Mouse (Mus musculus) layer of hippocampus, adult 18-20 months (tissue): ENCODE measurements at regions not wholly inside any gene's neighbourhood (a gene's known extent, or its start where the extent isn't known, plus 50 kb on each side); places are given as distances from the start of the nearest gene placed in this dataset.

Experiments used
- DNase-seq, 2 experiments: peaks; one replicate each; pipeline ENCODE4 v3.0.0; 2022; ENCODE audit warnings: low spot score in 2 of 2

- DNase-seq: no peak
Measured at GRCm38 (mm10) chr2:21908813-21909480, 318.4 kb upstream of the Myo3a start.

- DNase-seq: peak; percentile 43 to 87
Measured at GRCm38 (mm10) chr2:21909481-21909966, 317.8 kb upstream of the Myo3a start.

GRCm38 (mm10) chr2:21917804-21918690 is 309.3 kb upstream of the Myo3a start:
- DNase-seq: peak; percentile 82 to 90

GRCm38 (mm10) chr2:21919091-21919490 is 308.2 kb upstream of the Myo3a start:
- no peak for DNase-seq

- no peak for DNase-seq
Measured at GRCm38 (mm10) chr2:21927656-21928055, 299.6 kb upstream of the Myo3a start.

- DNase-seq: no peak
Measured at GRCm38 (mm10) chr2:21939993-21940392, 287.3 kb upstream of the Myo3a start.

GRCm38 (mm10) chr2:21940797-21941487 is 286.4 kb upstream of the Myo3a start:
- DNase-seq: peak; percentile 18 to 71

GRCm38 (mm10) chr2:21941488-21942000 is 285.8 kb upstream of the Myo3a start:
- DNase-seq: no peak

GRCm38 (mm10) chr2:21943676-21944075 is 283.6 kb upstream of the Myo3a start:
- DNase-seq: no peak

- no peak for DNase-seq
Measured at GRCm38 (mm10) chr2:21946484-21946883, 280.8 kb upstream of the Myo3a start.

GRCm38 (mm10) chr2:21951279-21951678 is 276.0 kb upstream of the Myo3a start:
- DNase-seq: peak in 1 of 2 experiments; percentile 9

GRCm38 (mm10) chr2:21956112-21956963 is 271.0 kb upstream of the Myo3a start:
- DNase-seq: no peak

GRCm38 (mm10) chr2:21958365-21958764 is 268.9 kb upstream of the Myo3a start:
- DNase-seq: peak; percentile 25 to 78

GRCm38 (mm10) chr2:21958802-21959201 is 268.5 kb upstream of the Myo3a start:
- no peak for DNase-seq

- no peak for DNase-seq
Measured at GRCm38 (mm10) chr2:21963343-21964026, 263.8 kb upstream of the Myo3a start.

GRCm38 (mm10) chr2:21964027-21964605 is 263.2 kb upstream of the Myo3a start:
- peak; percentile 6 to 36 for DNase-seq

- DNase-seq: no peak
Measured at GRCm38 (mm10) chr2:21970774-21971406, 256.4 kb upstream of the Myo3a start.

- no peak for DNase-seq
Measured at GRCm38 (mm10) chr2:21974599-21974998, 252.7 kb upstream of the Myo3a start.

GRCm38 (mm10) chr2:21975547-21975946 is 251.8 kb upstream of the Myo3a start:
- DNase-seq: no peak
